Mouse (Mus musculus): ENCODE data around the gene Ggct.
A peak's percentile ranks its signal among the peaks of the same experiment; 100 is the strongest.

The Ggct gene

GRCm38 (mm10) chr6:54948682-54949081 is 44.1 kb downstream of the Ggct start:
- no peak for DNase-seq (ENCODE audit: low read depth)

- DNase-seq (ENCODE audit: low read depth): no peak
Observed at GRCm38 (mm10) chr6:54946241-54946953, 46.4 kb downstream of the Ggct start.

- DNase-seq (ENCODE audit: low read depth): no peak
Observed at GRCm38 (mm10) chr6:54944551-54944950, 48.2 kb downstream of the Ggct start.

- no peak for DNase-seq (ENCODE audit: low read depth)
Observed at GRCm38 (mm10) chr6:54943753-54944152, 49.0 kb downstream of the Ggct start.

GRCm38 (mm10) chr6:54943292-54943691 is 49.5 kb downstream of the Ggct start:
- no peak for DNase-seq (ENCODE audit: low read depth)

- DNase-seq (ENCODE audit: low read depth): no peak
Observed at GRCm38 (mm10) chr6:54941149-54941548, 51.6 kb downstream of the Ggct start.

GRCm38 (mm10) chr6:54940126-54940525 is 52.6 kb downstream of the Ggct start:
- no peak for DNase-seq (ENCODE audit: low read depth)

- no peak for DNase-seq (ENCODE audit: low read depth)
Observed at GRCm38 (mm10) chr6:54939631-54940030, 53.1 kb downstream of the Ggct start.

GRCm38 (mm10) chr6:54936496-54936895 is 56.3 kb downstream of the Ggct start:
- peak; percentile 32 for DNase-seq (ENCODE audit: low read depth)

GRCm38 (mm10) chr6:54934930-54935329 is 57.8 kb downstream of the Ggct start:
- no peak for DNase-seq (ENCODE audit: low read depth)

- DNase-seq (ENCODE audit: low read depth): no peak
Observed at GRCm38 (mm10) chr6:54934313-54934712, 58.4 kb downstream of the Ggct start.

- DNase-seq (ENCODE audit: low read depth): no peak
Observed at GRCm38 (mm10) chr6:54933866-54934265, 58.9 kb downstream of the Ggct start.

- no peak for DNase-seq (ENCODE audit: low read depth)
Observed at GRCm38 (mm10) chr6:54933216-54933615, 59.5 kb downstream of the Ggct start.
